Mouse (Mus musculus) midbrain, embryonic 16.5 days (tissue): ENCODE data around the gene Ccdc142. TPM values are rescaled to one million over a fixed set of nuclear protein-coding genes. Genes with fewer than 3 reads are reported as not detected.

Experiments
- ATAC-seq: fragments of 200-750 bp; cut with Nextera tagmentation; 2 replicates; pipeline ENCODE4 v1.8.0; 2017; ENCODE audit warnings: moderate TSS enrichment
- H3K27ac ChIP-seq: fragments of 300-500 bp; sonication (generic); 2 replicates; pipeline ENCODE4 v1.5.1; 2014; ENCODE audit warnings: mild to moderate bottlenecking, low read length, mixed read lengths
- H3K27me3 ChIP-seq: fragments of 300-500 bp; sonication (generic); 2 replicates; pipeline ENCODE4 v1.6.1; 2014; ENCODE audit warnings: low read depth, low read length, mixed read lengths; ENCODE audit not compliant: control insufficient read depth, insufficient read depth
- H3K36me3 ChIP-seq: fragments of 300-500 bp; sonication (generic); 2 replicates; pipeline ENCODE4 v1.6.1; 2014; ENCODE audit warnings: mild to moderate bottlenecking, low read length, moderate library complexity, mixed read lengths; ENCODE audit not compliant: control insufficient read depth, insufficient read depth
- H3K4me1 ChIP-seq: fragments of 300-500 bp; sonication (generic); 2 replicates; pipeline ENCODE4 v1.6.1; 2014; ENCODE audit warnings: mild to moderate bottlenecking, low read length, mixed read lengths; ENCODE audit not compliant: control insufficient read depth, insufficient read depth
- H3K4me2 ChIP-seq: fragments of 300-500 bp; sonication (generic); 2 replicates; pipeline ENCODE4 v1.6.1; 2014; ENCODE audit warnings: mild to moderate bottlenecking, low read length, mixed read lengths
- H3K4me3 ChIP-seq: fragments of 300-500 bp; sonication (generic); 2 replicates; pipeline ENCODE4 v1.5.1; 2014; ENCODE audit warnings: low read depth, mild to moderate bottlenecking, low read length, moderate library complexity, mixed read lengths
- H3K9ac ChIP-seq: fragments of 300-500 bp; sonication (generic); 2 replicates; pipeline ENCODE4 v1.6.1; 2014; ENCODE audit warnings: low read depth, low read length, mixed read lengths
- H3K9me3 ChIP-seq: fragments of 300-500 bp; sonication (generic); replicated peaks from 2 replicates; pipeline ENCODE4 v1.6.1; 2014; ENCODE audit warnings: mild to moderate bottlenecking, low read length, mixed read lengths; ENCODE audit not compliant: control insufficient read depth, poor library complexity, severe bottlenecking
- WGBS: fragments of 180-500 bp; shearing (Covaris S2); extraction: QIAGEN DNeasy Blood & Tissue Kit; methylation state at CpG from one replicate; pipeline ENCODE4 v1.1.7; 2014; 5-methylcytosine and 5-hydroxymethylcytosine counted together
- microRNA counts: library from miRNA; unstranded; fragments of <30 nt; microRNA quantifications from one replicate; lab custom pipeline; 2016
- microRNA-seq: library from miRNA; unstranded; fragments of <30 nt; microRNA quantifications from one replicate; pipeline ENCODE4, GENCODE M21; 2017
- polyA plus RNA-seq: library from polyadenylated mRNA; unstranded; fragments of >200 nt; fragmentation: Nextera tagmentation; extraction: Ambion mirVana; gene quantifications from 2 replicates; pipeline ENCODE4 v1.2.1, GENCODE M21; 2015

The Ccdc142 gene
- polyA plus RNA-seq, 1 experiment from 2014 or later, result 5.9 TPM

DNA sequence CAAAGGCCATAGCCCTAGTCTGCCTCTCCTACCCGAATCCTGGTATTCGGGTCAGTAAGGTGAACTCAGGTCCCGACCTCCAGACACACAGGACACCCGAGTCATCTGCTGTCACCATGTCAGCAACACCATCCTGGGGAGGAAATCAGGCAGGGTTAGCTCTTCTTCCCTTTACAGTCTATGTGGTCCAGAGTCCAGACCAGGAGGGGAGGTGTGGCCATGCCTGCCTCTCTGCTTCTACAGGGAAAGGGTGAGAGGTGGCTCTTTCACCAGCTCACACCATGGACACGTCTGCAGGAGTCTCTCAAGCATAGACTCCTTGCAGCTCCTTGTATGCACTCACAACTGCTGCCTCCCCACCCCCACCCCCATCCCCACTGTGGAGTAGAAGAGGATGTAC is 52.1 kb downstream of the Ccdc142 start:
- peaks cover 10% of the 10 kb centered on the region for H3K4me1 ChIP-seq
- no peak overlapping the region for H3K27ac ChIP-seq
- H3K9me3 ChIP-seq, result no peaks in the 10 kb centered on the region
- H3K4me3 ChIP-seq, result no peak overlapping the region
- 77% methylated on average over 5 of the region's 5 CpGs for WGBS
- H3K36me3 ChIP-seq, result no peaks in the 10 kb centered on the region; the same call in 1 of the 2 replicates
- no peak overlapping the region for H3K4me2 ChIP-seq
- no peaks in the 10 kb centered on the region for H3K27me3 ChIP-seq
- no peak overlapping the region for H3K9ac ChIP-seq
- no peak for ATAC-seq

DNA sequence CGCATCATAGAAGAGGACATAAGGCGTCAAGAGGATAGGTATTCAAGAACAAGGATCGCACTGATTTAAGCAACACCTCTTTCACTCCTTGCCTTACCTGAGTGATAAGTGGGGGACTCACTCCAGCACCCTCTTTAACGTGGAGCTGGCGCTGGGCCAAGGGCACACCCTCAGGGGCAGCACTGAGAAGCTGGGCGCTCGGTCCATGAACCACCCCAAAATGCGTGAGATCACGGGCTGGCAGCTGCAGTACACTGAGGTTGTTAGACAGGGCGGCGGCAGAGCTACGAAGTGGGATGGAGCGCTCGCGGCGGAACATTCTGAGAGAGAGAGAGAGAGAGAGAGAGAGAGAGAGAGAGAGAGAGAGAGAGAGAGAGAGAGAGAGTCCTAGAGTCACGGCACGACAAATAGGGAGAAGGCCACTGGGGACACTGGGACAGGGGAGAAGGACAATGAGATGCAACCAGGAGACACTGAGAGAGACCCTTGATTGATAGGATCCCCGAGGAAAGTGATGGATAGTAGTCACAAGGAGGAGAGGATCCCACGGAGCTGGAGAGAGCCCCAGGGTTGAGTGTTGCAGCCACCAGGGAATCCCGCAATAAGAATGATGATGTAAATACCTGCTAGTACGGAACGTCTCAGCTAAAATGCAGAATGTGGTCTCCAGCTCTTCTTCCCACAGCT is 54.3 kb downstream of the Ccdc142 start:
- peak; percentile 47 for ATAC-seq
- H3K9ac ChIP-seq, result peak overlapping the region; percentile 74
- H3K27me3 ChIP-seq, result peaks cover 7% of the 10 kb centered on the region
- H3K9me3 ChIP-seq, result no peaks in the 10 kb centered on the region
- H3K4me3 ChIP-seq, result peak overlapping the region; percentile 48
- peaks cover 10% of the 10 kb centered on the region for H3K4me1 ChIP-seq
- H3K36me3 ChIP-seq, result no peaks in the 10 kb centered on the region; the same call in 1 of the 2 replicates
- H3K27ac ChIP-seq, result peak overlapping the region; percentile 55; the same call in 1 of the 2 replicates
- peak overlapping the region; percentile 87 for H3K4me2 ChIP-seq
- WGBS, result 7% methylated on average over 23 of the region's 23 CpGs

DNA sequence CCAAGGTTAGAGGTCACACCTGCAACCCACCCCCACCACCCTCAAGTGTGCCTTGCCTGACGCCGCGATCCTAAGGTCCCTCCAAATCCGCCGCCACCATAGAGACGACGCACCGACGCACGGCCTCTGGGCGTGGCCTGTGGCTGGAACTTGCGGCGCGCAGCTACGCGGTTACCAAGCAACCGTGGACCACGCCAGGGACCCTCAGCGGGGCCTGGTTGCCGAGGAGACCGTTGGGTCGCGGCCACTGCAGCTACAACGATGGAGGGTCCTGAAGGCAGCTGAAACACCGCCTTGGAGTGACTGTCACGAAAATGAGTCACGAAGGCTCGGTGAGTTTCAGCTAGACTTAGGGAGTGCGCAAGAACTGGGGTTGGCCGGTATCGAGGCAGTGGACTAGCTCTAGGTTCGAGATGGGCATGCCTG is 54.9 kb downstream of the Ccdc142 start, which contains the start of the genes Wdr54 and 1700003E16Rik:
TSS of gene Wdr54 (minus strand) at position 139 of the 426 bp plus-strand sequence.
TSS of gene 1700003E16Rik (plus strand) at position 146 of the 426 bp plus-strand sequence.
- Histone ChIP-seq H3K4me1 (peaks cover 10% of the 10 kb centered on the region), H3K27ac (peak within 1 kb of the TSS; percentile 55; the same call in 1 of the 2 replicates), H3K9me3 (no peaks in the 10 kb centered on the region), H3K36me3 (no peaks in the 10 kb centered on the region; the same call in 1 of the 2 replicates), H3K4me3 (peak within 1 kb of the TSS; percentile 48), H3K4me2 (peak within 1 kb of the TSS; percentile 87), H3K9ac (peak within 1 kb of the TSS; percentile 74), H3K27me3 (peaks cover 13% of the 10 kb centered on the region)
- ATAC-seq, result peak; percentile 95
- WGBS, result under 1% methylated on average over 32 of the region's 32 CpGs

MicroRNA genes within 50 kb of the gene (microRNA counts, 519-probe panel; counts per million panel counts)
- 1,911 counts per million, percentile 42 among the panel's probes with 10 or more counts for microRNA mmu-miR-3470a+mmu-miR-3470b (lab: Ali Mortazavi, UCI)

Small RNA genes within 50 kb of the gene (microRNA-seq; reads per million reads assigned to microRNA genes)
- gene Mir3470a, result not detected

Other genes starting within 250 kb of the Ccdc142 start
- gene Sema4f, start 161.8 kb upstream of the Ccdc142 start, polyA plus RNA-seq, result 18.9 and 20.3 TPM in 2 replicates
- not detected in 2 replicates for gene M1ap, start 154.7 kb upstream of the Ccdc142 start, polyA plus RNA-seq
- 1.7 and 1.8 TPM in 2 replicates for gene Dok1, start 68.1 kb upstream of the Ccdc142 start, polyA plus RNA-seq
- 5.1 and 7.5 TPM in 2 replicates for gene Loxl3, start 67.4 kb upstream of the Ccdc142 start, polyA plus RNA-seq
- 176 and 184 TPM in 2 replicates for gene Aup1, start 47.1 kb upstream of the Ccdc142 start, polyA plus RNA-seq
- 76.1 and 87.8 TPM in 2 replicates for gene Htra2, start 46.3 kb upstream of the Ccdc142 start, polyA plus RNA-seq
- 0.30 and 0.37 TPM in 2 replicates for gene Dqx1, start 43.8 kb upstream of the Ccdc142 start, polyA plus RNA-seq
- not detected in 2 replicates for gene Tlx2, start 31.3 kb upstream of the Ccdc142 start, polyA plus RNA-seq
- gene Pcgf1, start 23.7 kb upstream of the Ccdc142 start, polyA plus RNA-seq, result 50.4 and 52.5 TPM in 2 replicates
- gene Lbx2, start 15.2 kb upstream of the Ccdc142 start, polyA plus RNA-seq, result not detected in 2 replicates
- gene Gm42688, start within 50 bp of the Ccdc142 start, polyA plus RNA-seq, result 5.3 and 5.9 TPM in 2 replicates
- 113 and 115 TPM in 2 replicates for gene Mrpl53, start 7.4 kb downstream of the Ccdc142 start, polyA plus RNA-seq
- 20.9 and 21.6 TPM in 2 replicates for gene Mogs, start 13.9 kb downstream of the Ccdc142 start, polyA plus RNA-seq
- gene Wbp1, start 20.0 kb downstream of the Ccdc142 start, polyA plus RNA-seq, result 148 and 163 TPM in 2 replicates
- 13.3 and 14.5 TPM in 2 replicates for gene Ino80b, start 23.8 kb downstream of the Ccdc142 start, polyA plus RNA-seq
- 10.7 TPM in 2 replicates for gene Rtkn, start 33.9 kb downstream of the Ccdc142 start, polyA plus RNA-seq
- gene Wdr54, start 54.8 kb downstream of the Ccdc142 start, polyA plus RNA-seq, result 20.1 and 22.9 TPM in 2 replicates
- gene 1700003E16Rik, start 54.8 kb downstream of the Ccdc142 start, polyA plus RNA-seq, result 11.4 and 16.3 TPM in 2 replicates
- gene Dctn1, start 64.3 kb downstream of the Ccdc142 start, polyA plus RNA-seq, result 161 and 164 TPM in 2 replicates
- gene Slc4a5, start 118.2 kb downstream of the Ccdc142 start, polyA plus RNA-seq, result 0.40 and 0.49 TPM in 2 replicates
- gene Mthfd2, start 224.3 kb downstream of the Ccdc142 start, polyA plus RNA-seq, result 34.7 and 37.1 TPM in 2 replicates
- gene Mob1a, start 224.4 kb downstream of the Ccdc142 start, polyA plus RNA-seq, result 19.2 and 20.8 TPM in 2 replicates
- 44.0 and 50.0 TPM in 2 replicates for gene Bola3, start 247.5 kb downstream of the Ccdc142 start, polyA plus RNA-seq